Mouse (Mus musculus): ENCODE results near the gene Olfr1423. TPM values are rescaled to one million over a fixed set of nuclear protein-coding genes. Genes with fewer than 3 reads are reported as not detected.

The Olfr1423 gene
- polyA plus RNA-seq, 1 experiment from 2014 or later: not detected

GRCm38 (mm10) chr19:12005376-12006360 is 35.4 kb downstream of the Olfr1423 start:
- peak overlapping the region; percentile 78 for H3K4me2 ChIP-seq (ENCODE audit: low read length)
- H3K9ac ChIP-seq (ENCODE audit: low read length): peak overlapping the region; percentile 79
- H3K9me3 ChIP-seq (ENCODE audit: control insufficient read depth, low read length): no peaks in the 10 kb centered on the region
- peak; percentile 68 for ATAC-seq (ENCODE audit: insufficient number of reproducible peaks, insufficient read depth, low FRiP score, low read depth)
- H3K4me3 ChIP-seq (ENCODE audit: control insufficient read depth in 1 of 2, insufficient read depth in 1 of 2, low read depth in 1 of 2, low read length in 2 of 2): peak overlapping the region; percentile 65 to 82
- no peaks in the 10 kb centered on the region for H3K27me3 ChIP-seq (ENCODE audit: control insufficient read depth, insufficient read depth, low read length)
- WGBS: under 1% methylated on average over 41 of the region's 41 CpGs
- H3K36me3 ChIP-seq (ENCODE audit: control insufficient read depth, insufficient read depth, low read length): no peaks in the 10 kb centered on the region
- H3K27ac ChIP-seq (replicated peaks in 1 of 2; ENCODE audit: control insufficient read depth in 1 of 2, insufficient read depth in 1 of 2, low read depth in 2 of 2, low read length in 2 of 2): peak overlapping the region; percentile 86 to 93
- H3K4me1 ChIP-seq (ENCODE audit: control insufficient read depth in 2 of 2, insufficient read depth in 2 of 2, low read length in 2 of 2): peaks cover 6 to 34% of the 10 kb centered on the region in 2 experiments

GRCm38 (mm10) chr19:12004216-12005008 is 36.7 kb downstream of the Olfr1423 start:
- no peak; the same call in 1 of the 2 replicates for ATAC-seq (ENCODE audit: insufficient number of reproducible peaks, insufficient read depth, low FRiP score, low read depth)
- H3K4me3 ChIP-seq (ENCODE audit: control insufficient read depth in 1 of 2, insufficient read depth in 1 of 2, low read depth in 1 of 2, low read length in 2 of 2): peak overlapping the region in 1 of 2 experiments; percentile 65; a peak in 2 of 4 replicates
- H3K36me3 ChIP-seq (ENCODE audit: control insufficient read depth, insufficient read depth, low read length): no peaks in the 10 kb centered on the region
- WGBS: 32% methylated on average over 9 of the region's 9 CpGs
- peak overlapping the region; percentile 78 for H3K4me2 ChIP-seq (ENCODE audit: low read length)
- peak overlapping the region; percentile 8 to 86 for H3K27ac ChIP-seq (replicated peaks in 1 of 2; ENCODE audit: control insufficient read depth in 1 of 2, insufficient read depth in 1 of 2, low read depth in 2 of 2, low read length in 2 of 2)
- peak overlapping the region; percentile 79; the same call in 1 of the 2 replicates for H3K9ac ChIP-seq (ENCODE audit: low read length)
- no peaks in the 10 kb centered on the region for H3K27me3 ChIP-seq (ENCODE audit: control insufficient read depth, insufficient read depth, low read length)
- H3K4me1 ChIP-seq (ENCODE audit: control insufficient read depth in 2 of 2, insufficient read depth in 2 of 2, low read length in 2 of 2): peaks cover 6 to 34% of the 10 kb centered on the region in 2 experiments
- H3K9me3 ChIP-seq (ENCODE audit: control insufficient read depth, low read length): no peaks in the 10 kb centered on the region

GRCm38 (mm10) chr19:12003568-12003967 is 37.5 kb downstream of the Olfr1423 start:
- Histone ChIP-seq H3K9ac (ENCODE audit: low read length) (no peak overlapping the region), H3K4me1 (ENCODE audit: control insufficient read depth in 2 of 2, insufficient read depth in 2 of 2, low read length in 2 of 2) (peaks cover 9 to 28% of the 10 kb centered on the region in 2 experiments), H3K4me3 (ENCODE audit: control insufficient read depth in 1 of 2, insufficient read depth in 1 of 2, low read depth in 1 of 2, low read length in 2 of 2) (no peak overlapping the region), H3K4me2 (ENCODE audit: low read length) (no peak overlapping the region), H3K36me3 (ENCODE audit: control insufficient read depth, insufficient read depth, low read length) (no peaks in the 10 kb centered on the region), H3K27ac (replicated peaks in 1 of 2; ENCODE audit: control insufficient read depth in 1 of 2, insufficient read depth in 1 of 2, low read depth in 2 of 2, low read length in 2 of 2) (no peak overlapping the region), H3K9me3 (ENCODE audit: control insufficient read depth, low read length) (no peaks in the 10 kb centered on the region), H3K27me3 (ENCODE audit: control insufficient read depth, insufficient read depth, low read length) (no peaks in the 10 kb centered on the region)
- WGBS: 79% methylated on average over 2 of the region's 2 CpGs
- ATAC-seq (ENCODE audit: insufficient number of reproducible peaks, insufficient read depth, low FRiP score, low read depth): no peak

- Histone ChIP-seq H3K36me3 (ENCODE audit: control insufficient read depth, insufficient read depth, low read length) (no peaks in the 10 kb centered on the region), H3K4me1 (ENCODE audit: control insufficient read depth in 2 of 2, insufficient read depth in 2 of 2, low read length in 2 of 2) (peaks cover 9 to 28% of the 10 kb centered on the region in 2 experiments), H3K9me3 (ENCODE audit: control insufficient read depth, low read length) (no peaks in the 10 kb centered on the region), H3K27me3 (ENCODE audit: control insufficient read depth, insufficient read depth, low read length) (no peaks in the 10 kb centered on the region), H3K4me2 (ENCODE audit: low read length) (peak overlapping the region; percentile 31), H3K9ac (ENCODE audit: low read length) (no peak overlapping the region), H3K27ac (replicated peaks in 1 of 2; ENCODE audit: control insufficient read depth in 1 of 2, insufficient read depth in 1 of 2, low read depth in 2 of 2, low read length in 2 of 2) (no peak overlapping the region), H3K4me3 (ENCODE audit: control insufficient read depth in 1 of 2, insufficient read depth in 1 of 2, low read depth in 1 of 2, low read length in 2 of 2) (no peak overlapping the region)
- ATAC-seq (ENCODE audit: insufficient number of reproducible peaks, insufficient read depth, low FRiP score, low read depth): no peak
- WGBS: 41% methylated on average over 14 of the region's 14 CpGs
These were observed 38.3 kb downstream of the Olfr1423 start for GRCm38 (mm10) chr19:12002791-12003190.

GRCm38 (mm10) chr19:12002125-12002524 is 39.0 kb downstream of the Olfr1423 start:
- H3K4me1 ChIP-seq (ENCODE audit: control insufficient read depth in 2 of 2, insufficient read depth in 2 of 2, low read length in 2 of 2): peaks cover 9 to 25% of the 10 kb centered on the region in 2 experiments
- H3K27ac ChIP-seq (replicated peaks in 1 of 2; ENCODE audit: control insufficient read depth in 1 of 2, insufficient read depth in 1 of 2, low read depth in 2 of 2, low read length in 2 of 2): no peak overlapping the region
- H3K36me3 ChIP-seq (ENCODE audit: control insufficient read depth, insufficient read depth, low read length): no peaks in the 10 kb centered on the region
- peak overlapping the region; percentile 31 for H3K4me2 ChIP-seq (ENCODE audit: low read length)
- ATAC-seq (ENCODE audit: insufficient number of reproducible peaks, insufficient read depth, low FRiP score, low read depth): no peak
- no peaks in the 10 kb centered on the region for H3K9me3 ChIP-seq (ENCODE audit: control insufficient read depth, low read length)
- H3K4me3 ChIP-seq (ENCODE audit: control insufficient read depth in 1 of 2, insufficient read depth in 1 of 2, low read depth in 1 of 2, low read length in 2 of 2): no peak overlapping the region
- H3K27me3 ChIP-seq (ENCODE audit: control insufficient read depth, insufficient read depth, low read length): no peaks in the 10 kb centered on the region
- 8% methylated on average over 11 of the region's 11 CpGs for WGBS
- no peak overlapping the region for H3K9ac ChIP-seq (ENCODE audit: low read length)

GRCm38 (mm10) chr19:12001686-12002085 is 39.4 kb downstream of the Olfr1423 start:
- ATAC-seq (ENCODE audit: insufficient number of reproducible peaks, insufficient read depth, low FRiP score, low read depth): no peak
- Histone ChIP-seq H3K4me1 (ENCODE audit: control insufficient read depth in 2 of 2, insufficient read depth in 2 of 2, low read length in 2 of 2) (peaks cover 7 to 21% of the 10 kb centered on the region in 2 experiments), H3K36me3 (ENCODE audit: control insufficient read depth, insufficient read depth, low read length) (no peaks in the 10 kb centered on the region), H3K9ac (ENCODE audit: low read length) (no peak overlapping the region), H3K4me3 (ENCODE audit: control insufficient read depth in 1 of 2, insufficient read depth in 1 of 2, low read depth in 1 of 2, low read length in 2 of 2) (no peak overlapping the region), H3K27me3 (ENCODE audit: control insufficient read depth, insufficient read depth, low read length) (no peaks in the 10 kb centered on the region), H3K9me3 (ENCODE audit: control insufficient read depth, low read length) (no peaks in the 10 kb centered on the region), H3K4me2 (ENCODE audit: low read length) (peak overlapping the region; percentile 31; the same call in 1 of the 2 replicates), H3K27ac (replicated peaks in 1 of 2; ENCODE audit: control insufficient read depth in 1 of 2, insufficient read depth in 1 of 2, low read depth in 2 of 2, low read length in 2 of 2) (no peak overlapping the region)
- whole genome bisulfite sequencing: 30% methylated on average over 3 of the region's 3 CpGs

- Histone ChIP-seq H3K27ac (replicated peaks in 1 of 2; ENCODE audit: control insufficient read depth in 1 of 2, insufficient read depth in 1 of 2, low read depth in 2 of 2, low read length in 2 of 2) (peak overlapping the region in 1 of 2 experiments; percentile 19; a peak in 1 of 4 replicates), H3K36me3 (ENCODE audit: control insufficient read depth, insufficient read depth, low read length) (peaks cover 48% of the 10 kb centered on the region), H3K4me2 (ENCODE audit: low read length) (no peak overlapping the region), H3K9ac (ENCODE audit: low read length) (no peak overlapping the region), H3K9me3 (ENCODE audit: control insufficient read depth, low read length) (no peaks in the 10 kb centered on the region), H3K27me3 (ENCODE audit: control insufficient read depth, insufficient read depth, low read length) (no peaks in the 10 kb centered on the region), H3K4me3 (ENCODE audit: control insufficient read depth in 1 of 2, insufficient read depth in 1 of 2, low read depth in 1 of 2, low read length in 2 of 2) (no peak overlapping the region), H3K4me1 (ENCODE audit: control insufficient read depth in 2 of 2, insufficient read depth in 2 of 2, low read length in 2 of 2) (peaks cover 7 to 8% of the 10 kb centered on the region in 2 experiments; a peak in 3 of 4 replicates)
- no peak for ATAC-seq (ENCODE audit: insufficient number of reproducible peaks, insufficient read depth, low FRiP score, low read depth)
- 30% methylated on average over 2 of the region's 2 CpGs for WGBS
These were observed 45.2 kb downstream of the Olfr1423 start for GRCm38 (mm10) chr19:11995722-11996448.

Data from heart, embryonic 14.5 days (tissue).